Mouse (Mus musculus) c-Kit-positive CD71-negative TER-119-negative erythroid progenitor cells, embryonic 14.5 days (primary cell): ENCODE measurements around the gene Emg1.
A peak's percentile ranks its signal among the peaks of the same experiment; 100 is the strongest.
"Not testable (repeated sequence)": the region's sequence is repeated elsewhere in the genome, so short reads cannot be mapped to it uniquely, and the experiment has no call there.

Source experiments
- DNase-seq: peaks from one replicate; pipeline ENCODE4 v3.0.0-alpha.2; 2013; ENCODE audit warnings: low read depth

Gene Emg1

DNA sequence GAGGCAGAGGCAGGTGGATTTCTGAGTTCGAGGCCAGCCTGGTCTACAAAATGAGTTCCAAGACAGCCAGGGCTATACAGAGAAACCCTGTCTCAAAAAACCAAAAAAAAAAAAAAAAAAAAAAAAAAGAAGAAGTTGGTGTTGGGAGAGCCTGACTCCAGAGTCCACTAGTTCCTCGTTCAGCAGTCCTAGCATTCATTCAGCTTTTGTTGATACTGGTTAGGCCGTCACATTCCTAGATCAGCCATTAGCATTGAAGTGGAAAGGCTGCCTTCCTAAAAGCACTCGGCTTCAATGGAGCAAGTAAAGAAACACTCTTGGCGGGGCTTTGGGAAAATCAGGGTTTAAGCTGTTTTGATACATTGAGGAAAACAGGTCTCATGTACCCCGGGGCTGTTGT, 29.7 kb downstream of the Emg1 start:
- not testable (repeated sequence) for DNase-seq

DNA sequence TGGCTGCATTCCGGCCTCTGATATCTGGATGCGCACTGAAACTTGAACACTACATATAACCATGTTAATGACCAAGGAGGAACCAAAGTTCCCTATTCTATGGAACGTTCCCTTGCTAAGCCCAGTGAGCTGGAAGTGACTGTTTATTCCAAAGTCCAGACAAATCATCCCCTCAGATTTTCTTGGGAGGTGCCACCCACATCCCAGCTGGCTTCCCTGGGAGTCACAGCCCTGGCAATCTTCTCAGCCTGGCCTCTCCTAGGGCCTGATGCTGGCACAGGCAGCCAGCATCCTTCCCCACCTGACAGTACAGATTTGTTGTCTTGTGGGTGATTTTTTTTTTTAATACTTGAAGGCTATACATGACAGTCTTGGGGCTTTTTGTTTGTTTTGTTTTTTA, 32.5 kb downstream of the Emg1 start:
- DNase-seq: no peak

DNA sequence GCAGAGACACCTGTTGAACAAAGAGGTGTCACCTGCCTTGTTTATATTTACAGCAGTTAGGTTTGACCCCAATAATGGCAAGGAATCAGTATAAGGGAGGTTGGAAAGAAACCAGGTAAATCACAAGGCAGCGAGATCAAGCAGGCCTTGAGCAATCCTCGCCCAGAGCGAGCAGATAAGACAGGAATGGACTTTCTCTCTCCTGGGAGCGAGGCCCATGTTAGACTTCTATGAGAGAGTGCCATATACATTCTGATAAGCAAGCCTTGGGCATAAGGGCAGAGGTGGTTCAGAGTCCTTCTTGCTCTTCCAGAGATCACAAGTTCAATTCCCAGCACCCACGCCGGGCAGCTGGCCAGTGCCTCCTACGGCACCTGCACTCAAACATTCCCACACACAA, 33.2 kb downstream of the Emg1 start:
- no peak for DNase-seq

DNA sequence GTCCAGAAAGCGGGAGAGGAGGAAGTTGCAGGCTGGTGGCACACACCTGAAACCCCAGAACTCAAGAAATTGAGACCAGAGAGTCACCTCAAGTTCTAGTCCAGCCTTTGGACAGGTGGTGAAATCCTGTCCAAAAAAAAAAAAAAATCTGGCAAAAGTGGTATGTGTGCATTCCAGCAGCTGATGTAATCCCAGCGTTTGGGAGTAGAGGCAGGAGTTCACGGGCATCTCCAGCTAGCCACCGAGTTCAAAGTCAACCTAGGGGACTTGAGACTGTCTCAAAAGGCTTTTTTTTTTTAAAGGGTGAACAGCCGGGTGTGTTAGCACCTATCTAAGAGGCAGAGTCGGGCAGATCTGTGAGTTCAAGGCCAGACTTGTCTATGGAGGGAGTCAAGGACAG, 35.8 kb downstream of the Emg1 start:
- DNase-seq: no peak

DNA sequence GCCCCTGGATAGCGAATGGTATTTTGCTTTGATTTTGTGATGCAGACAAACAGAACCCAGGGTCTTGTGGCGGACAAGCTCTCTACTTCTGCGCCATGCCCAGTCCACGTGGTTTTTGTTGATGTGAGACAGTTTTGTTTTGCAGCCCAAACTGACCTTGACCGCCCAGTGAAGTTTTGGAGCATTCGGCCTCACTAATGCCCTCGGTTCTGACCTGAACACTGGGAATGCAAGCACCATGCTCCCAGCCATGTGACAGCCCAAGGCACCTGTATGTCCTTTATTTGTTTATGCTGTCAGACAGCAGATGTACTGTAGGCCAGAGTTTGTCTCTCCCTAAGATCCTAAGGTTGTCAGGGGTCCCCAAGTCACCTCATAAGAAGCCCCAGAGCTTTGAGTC, 37.4 kb downstream of the Emg1 start:
- no peak for DNase-seq

DNA sequence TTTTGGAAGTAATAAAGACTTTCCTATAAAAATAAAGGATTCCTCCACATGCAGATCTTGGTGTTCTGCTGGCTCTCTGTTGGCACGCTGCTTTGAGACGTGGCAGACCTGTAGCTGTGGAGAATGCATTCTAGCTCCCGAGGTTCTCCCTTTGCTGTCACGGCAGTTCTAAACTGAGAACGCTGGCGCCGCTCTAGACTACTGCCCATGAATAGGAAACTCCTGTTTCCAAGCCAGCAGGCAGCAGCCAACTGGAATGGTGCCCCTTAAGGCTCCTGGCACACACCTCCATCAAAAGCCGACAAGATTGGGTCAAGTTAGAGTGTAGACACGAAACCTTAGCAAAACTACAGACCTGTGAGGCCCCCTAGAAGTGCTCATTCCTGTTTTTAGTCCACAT, 38.4 kb downstream of the Emg1 start:
- DNase-seq: no peak

DNA sequence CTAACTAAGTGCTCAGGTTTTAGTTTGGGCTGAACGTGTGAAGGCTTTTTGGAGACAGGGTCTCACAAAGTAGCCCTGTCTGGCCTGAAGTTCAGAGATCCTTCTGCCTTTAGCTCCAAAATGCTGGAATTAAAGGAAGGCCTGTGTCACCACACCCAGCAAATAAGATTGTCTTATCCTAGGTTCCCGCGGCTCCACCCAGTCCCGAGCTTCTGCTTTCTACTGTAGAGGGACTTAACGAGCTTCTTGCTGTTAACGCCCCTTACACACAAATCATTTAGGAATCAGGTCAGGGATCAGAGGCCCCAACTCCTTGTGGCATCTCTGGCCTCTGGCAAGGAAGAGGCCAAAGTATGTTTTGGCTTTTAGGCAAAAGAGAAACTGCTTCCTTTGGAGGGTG, 39.9 kb downstream of the Emg1 start:
- no peak for DNase-seq

DNA sequence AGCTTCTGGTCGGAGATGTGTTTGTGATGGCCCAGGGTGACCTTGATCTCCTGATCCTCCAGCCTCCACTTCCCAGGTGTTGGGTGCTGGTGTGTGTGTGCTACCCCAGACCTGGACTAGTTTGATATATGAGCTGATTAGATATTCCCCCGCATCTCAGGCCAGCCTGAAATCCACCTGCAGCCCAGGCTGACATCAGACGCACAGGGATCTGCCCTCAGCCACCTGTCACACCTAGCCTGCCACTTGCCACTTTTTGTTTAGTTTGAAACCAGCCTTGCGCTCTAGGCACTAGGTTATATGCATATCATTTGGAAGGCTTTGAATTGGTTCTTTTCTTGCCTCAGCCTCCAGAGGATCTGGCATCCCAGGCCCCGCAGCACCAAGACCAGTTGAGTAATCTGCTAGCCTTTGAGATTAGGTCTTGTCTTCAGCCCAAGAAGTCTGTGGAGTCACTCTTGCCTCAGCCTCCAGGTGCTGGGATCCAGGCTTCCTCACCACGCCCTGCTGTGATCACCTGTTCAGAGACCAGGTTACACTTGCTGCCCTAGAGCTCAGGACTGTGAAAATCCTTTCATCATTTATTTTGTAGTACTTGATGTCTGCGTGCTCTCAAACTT, 41.6 kb downstream of the Emg1 start:
- DNase-seq: no peak

DNA sequence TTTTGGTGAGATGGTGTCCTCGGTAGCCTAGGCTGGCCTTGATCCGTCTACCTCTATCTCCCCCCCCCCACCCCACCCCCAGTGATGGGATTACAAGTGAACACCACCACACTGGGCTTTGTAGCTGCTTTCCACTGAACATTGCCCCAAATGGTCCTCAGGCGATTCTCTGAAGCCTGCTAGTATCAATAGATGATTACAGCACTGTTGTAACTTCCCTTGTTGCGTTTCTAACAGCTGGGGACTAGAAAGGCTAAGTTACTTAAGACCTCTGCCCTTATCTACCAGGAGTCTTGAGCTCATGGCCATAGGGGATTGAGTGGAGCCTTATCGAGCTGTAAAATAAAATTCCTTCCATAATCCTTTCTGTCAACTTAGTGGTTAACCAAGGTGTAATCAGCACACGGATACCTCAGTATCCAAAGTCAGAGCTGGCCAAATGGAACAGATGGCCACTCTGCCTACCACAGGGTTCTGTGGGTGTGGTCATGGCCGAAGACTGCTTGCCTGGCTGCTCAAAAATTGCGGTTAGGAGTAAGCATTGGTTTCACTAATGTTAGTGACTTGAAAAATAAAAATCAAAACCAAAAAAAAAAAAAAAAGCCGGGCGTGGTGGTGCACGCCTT, 42.6 kb downstream of the Emg1 start:
- no peak for DNase-seq

DNA sequence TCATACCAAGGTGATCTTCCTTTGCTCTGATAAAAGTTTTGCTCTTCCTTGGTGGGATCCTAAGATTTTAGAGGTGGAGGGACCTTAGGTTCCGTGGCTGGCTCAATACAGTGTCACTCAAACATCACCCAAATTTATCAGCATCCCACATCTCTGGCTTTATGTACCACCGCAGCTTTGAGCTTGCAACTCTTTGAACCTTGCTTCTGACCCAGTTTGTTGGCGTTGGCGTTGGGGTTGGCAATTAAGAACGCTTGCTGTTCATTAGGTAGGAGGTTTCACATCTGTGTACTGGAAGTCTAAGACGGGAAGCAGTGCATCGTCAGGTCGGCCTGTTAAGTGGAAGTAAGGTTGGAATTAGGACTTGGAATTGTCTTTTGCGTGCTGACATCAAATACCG, 47.0 kb downstream of the Emg1 start:
- DNase-seq: no peak

DNA sequence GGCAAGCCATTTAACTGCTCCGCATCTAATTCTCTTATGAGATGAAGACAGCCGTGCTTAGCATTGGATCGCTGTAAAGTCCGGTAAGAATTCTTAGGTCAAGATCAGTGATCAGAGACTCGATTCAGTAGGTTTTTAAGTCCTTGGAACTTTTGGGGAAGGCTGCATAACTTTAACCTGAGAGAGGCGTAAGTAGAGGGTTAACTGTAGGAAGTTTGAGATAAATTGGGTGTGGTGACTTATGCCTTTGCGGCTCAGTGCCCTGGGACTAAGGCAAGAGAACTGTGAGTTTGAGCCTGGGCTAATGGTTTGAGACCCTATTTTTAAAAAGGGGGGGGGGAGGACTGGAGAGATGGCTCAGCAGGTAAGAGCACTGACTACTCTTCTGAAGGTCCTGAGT, 47.7 kb downstream of the Emg1 start:
- DNase-seq: no peak

DNA sequence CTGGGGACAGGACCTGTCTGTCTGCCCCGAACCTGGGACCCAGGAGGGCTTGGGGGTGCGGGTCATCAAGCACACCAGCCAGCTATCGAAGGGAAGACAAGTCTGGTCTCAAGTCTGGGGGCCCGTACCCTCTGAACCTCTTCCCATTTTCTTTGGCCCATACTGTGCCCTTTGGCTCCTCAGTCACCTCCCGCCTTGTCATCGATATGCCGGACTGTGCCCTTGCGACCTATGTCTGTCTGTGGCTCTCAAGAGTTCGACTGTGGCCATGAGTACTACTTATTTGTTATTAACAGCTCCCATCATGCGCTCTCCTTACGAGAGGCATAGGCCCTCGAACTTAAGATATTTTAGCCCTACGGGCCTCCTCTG, 48.6 kb downstream of the Emg1 start:
- DNase-seq: no peak

DNA sequence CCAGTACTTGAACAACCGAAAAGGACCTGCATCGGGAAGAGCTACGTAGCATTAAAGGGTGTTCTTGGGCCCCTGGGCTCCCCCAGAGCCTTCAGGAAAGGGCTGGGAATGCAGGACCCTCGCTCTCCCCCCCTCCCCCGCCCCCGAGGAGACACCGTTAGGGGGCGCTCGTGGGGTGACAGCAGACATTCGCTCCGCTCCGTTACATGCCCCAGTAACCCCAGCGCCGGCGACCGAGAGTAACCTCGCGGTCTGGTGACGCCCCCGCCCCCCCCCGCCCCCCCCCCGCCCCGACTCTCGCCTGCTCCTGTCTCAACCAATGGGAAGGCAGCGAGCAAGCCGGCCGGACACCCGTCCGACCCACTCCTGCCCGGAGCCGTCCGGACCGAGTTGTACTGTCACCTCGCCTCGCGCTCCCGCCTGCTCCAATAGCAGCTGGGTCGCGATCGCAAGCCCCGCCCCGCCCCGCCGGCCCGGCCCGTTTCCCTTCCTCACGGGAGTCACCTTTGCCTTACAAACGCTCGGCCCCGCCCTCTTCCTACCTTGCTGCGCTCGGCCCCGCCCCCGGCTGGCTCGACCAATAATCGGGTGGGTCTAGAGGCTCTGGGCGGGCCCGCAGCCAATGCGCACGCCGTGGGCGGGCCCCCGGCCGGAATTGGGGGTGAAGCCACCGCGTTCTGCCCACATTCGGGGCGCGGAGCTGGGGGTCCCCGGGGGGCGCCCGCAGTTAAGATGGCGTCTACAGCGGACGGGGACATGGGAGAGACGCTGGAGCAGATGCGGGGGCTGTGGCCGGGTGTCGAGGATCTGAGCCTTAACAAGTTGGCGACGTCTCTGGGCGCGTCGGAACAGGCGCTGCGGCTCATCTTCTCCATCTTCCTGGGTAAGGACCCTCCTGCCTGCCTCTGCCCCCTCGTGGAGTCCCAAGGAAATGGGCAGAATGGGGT, 49.2 kb downstream of the Emg1 start, which contains the start of gene Lpcat3:
Lpcat3 (plus strand) TSS at position 551 of the 947 bp plus-strand sequence.
- DNase-seq: peak; percentile 99

DNA sequence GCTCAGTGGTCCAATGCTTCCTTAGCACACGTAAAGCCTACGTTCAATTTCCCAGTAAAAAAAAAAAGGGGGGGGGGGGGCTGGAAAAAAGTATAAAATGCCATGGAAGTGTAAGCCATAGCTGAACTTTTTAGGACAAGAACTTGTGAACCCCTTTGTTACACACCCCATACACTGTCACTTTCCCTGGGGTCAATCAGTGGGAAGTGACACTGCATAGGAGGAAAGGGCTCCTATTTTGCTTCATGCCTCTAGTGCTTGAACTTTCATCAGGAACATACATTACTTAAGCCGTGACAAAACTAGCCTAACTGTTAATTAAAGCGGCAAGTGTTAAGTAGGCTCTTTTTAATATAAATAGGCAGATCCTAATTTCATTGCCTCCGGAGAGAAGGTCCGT, 50.0 kb downstream of the Emg1 start:
- DNase-seq: no peak

DNA sequence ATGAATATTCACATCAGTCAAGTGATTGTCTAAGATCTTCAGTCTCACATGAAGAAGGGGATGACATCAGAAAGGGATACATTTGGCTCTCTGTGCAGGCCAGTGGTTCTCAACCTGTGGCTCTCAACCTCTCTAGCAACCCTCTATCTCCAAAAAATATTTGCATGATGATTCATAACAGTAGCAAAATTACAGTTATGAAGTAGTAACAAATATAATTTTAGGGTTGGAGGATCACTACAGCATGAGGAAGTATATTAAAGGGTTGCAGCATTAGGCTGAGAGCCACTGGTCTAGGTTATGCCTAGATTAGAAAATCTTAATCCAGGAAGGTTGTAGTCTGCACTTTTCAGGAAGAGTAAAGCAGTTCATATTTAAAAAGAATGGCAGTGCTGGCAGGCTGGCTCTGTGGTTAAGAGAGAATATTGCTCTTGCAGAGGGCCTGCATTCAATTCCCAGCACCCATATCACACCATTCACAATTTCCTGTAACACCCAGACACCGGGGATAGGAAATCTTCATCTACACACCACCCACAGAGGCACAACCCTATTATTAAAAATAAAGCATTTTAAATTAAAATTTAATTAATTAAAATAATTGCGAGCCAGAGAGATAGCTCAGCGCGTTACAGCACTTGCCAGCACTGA, 50.7 kb downstream of the Emg1 start:
- no peak for DNase-seq

DNA sequence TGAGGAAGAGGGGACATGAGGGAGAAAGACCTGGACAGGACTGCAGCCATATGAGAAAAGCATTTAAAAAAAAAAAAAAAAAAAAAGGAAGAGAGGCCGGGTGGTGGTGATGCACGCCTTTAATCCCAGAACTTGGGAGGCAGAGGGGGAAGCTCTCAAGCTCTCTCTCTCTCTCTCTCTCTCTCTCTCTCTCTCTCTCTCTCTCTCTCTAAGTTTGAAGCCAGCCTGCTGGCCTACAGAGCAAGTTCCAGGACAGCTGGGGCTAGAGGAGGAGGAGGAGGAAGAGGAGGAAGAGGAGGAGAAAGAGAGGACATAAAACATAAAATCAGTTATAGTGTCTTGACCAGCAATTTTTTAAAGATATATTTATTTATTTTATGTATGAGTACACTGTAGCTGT, 53.9 kb downstream of the Emg1 start:
- no peak for DNase-seq

DNA sequence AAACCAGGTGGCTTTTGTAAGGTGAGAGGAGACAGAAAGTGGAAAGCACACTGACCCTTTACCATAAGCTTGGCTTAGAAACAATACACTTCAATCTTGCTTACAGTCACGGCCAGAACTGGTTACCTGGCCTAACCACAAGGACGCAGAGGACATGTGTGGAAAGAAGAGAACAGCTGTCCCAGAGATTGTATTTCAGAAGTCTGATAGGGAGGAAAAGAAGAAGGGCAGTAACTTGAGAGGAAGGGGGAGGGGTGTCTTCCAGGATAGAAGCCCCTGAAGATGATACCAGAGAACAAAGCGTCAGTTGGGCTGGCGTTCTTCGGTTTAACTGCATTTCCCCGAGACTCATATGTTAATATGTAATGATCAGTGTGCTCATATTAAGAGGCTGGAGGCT, 56.1 kb downstream of the Emg1 start:
- no peak for DNase-seq
